Mouse (Mus musculus): Measurements from ENCODE around the gene Ret.

The Ret gene

DNA sequence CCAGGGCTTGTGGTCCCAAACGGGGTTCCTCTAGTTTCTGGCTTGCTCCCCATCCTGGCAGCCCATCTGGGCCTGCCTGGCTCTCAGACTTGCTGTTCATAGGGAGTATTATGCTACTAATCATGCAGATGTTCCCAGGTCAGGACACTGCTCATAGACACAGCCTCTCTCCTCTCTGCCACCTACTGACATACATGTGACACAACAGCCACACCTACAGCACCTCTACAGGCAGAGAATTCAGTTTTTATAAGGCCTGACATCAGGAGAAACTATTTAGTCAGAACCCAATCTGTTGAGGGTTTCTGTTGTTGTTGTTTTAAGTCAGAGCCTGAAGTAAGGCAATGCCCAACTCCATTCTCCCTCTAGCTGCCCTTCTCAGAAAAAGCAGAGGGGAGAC, 85.7 kb downstream of the Ret start:
- DNase-seq (ENCODE audit: low read depth) = no peak
